Mouse (Mus musculus) liver, postnatal 0 days (tissue): Measurements from ENCODE around the gene Irf3. TPM values are rescaled to one million over a fixed set of nuclear protein-coding genes. Genes with fewer than 3 reads are reported as not detected.

Experiments used
- ATAC-seq: fragments of 200-750 bp; cut with Nextera tagmentation; 2 replicates; pipeline ENCODE4 v1.8.0; 2017; ENCODE audit warnings: mild to moderate bottlenecking, moderate library complexity
- DNase-seq: peaks from one replicate; pipeline ENCODE4 v3.0.0-alpha.2; 2016
- H3K27ac ChIP-seq: fragments of 300-500 bp; sonication (generic); 2 replicates; pipeline ENCODE4 v1.5.1; 2014; ENCODE audit warnings: antibody characterized with exemption, moderate library complexity, mild to moderate bottlenecking, low read depth
- H3K27me3 ChIP-seq: fragments of 300-500 bp; sonication (generic); 2 replicates; pipeline ENCODE4 v1.6.1; 2014; ENCODE audit warnings: low read length, control low read depth, mixed read lengths; ENCODE audit not compliant: insufficient read depth
- H3K36me3 ChIP-seq: fragments of 300-500 bp; sonication (generic); replicated peaks from 2 replicates; pipeline ENCODE4 v1.6.1; 2014; ENCODE audit warnings: mild to moderate bottlenecking, control low read depth, low read length, moderate library complexity, mixed read lengths; ENCODE audit not compliant: insufficient read depth
- H3K4me1 ChIP-seq: fragments of 300-500 bp; sonication (generic); 2 replicates; pipeline ENCODE4 v1.6.1; 2014; ENCODE audit warnings: antibody characterized with exemption, mild to moderate bottlenecking, control low read depth; ENCODE audit not compliant: insufficient read depth
- H3K4me2 ChIP-seq: fragments of 300-500 bp; sonication (generic); 2 replicates; pipeline ENCODE4 v1.6.1; 2014; ENCODE audit warnings: low read depth, mild to moderate bottlenecking, low read length, moderate library complexity, mixed read lengths
- H3K4me3 ChIP-seq: fragments of 300-500 bp; sonication (generic); 2 replicates; pipeline ENCODE4 v1.5.1; 2014; ENCODE audit warnings: low read depth, low read length
- H3K9ac ChIP-seq: fragments of 300-500 bp; sonication (generic); replicated peaks from 2 replicates; pipeline ENCODE4 v1.6.1; 2014; ENCODE audit warnings: mild to moderate bottlenecking, moderate library complexity
- H3K9me3 ChIP-seq: fragments of 300-500 bp; sonication (generic); 2 replicates; pipeline ENCODE4 v1.6.1; 2016; ENCODE audit warnings: mild to moderate bottlenecking, control low read depth, low read length, mixed read lengths
- CTCF ChIP-seq: sonication (generic); IDR thresholded peaks from 2 replicates; pipeline ENCODE4 v1.5.1; 2016; ENCODE audit warnings: antibody characterized with exemption, low read depth
- EP300 ChIP-seq: IDR thresholded peaks from 2 replicates; pipeline ENCODE4 v1.6.1; 2016; ENCODE audit warnings: antibody characterized with exemption, low read depth, mild to moderate bottlenecking
- WGBS: fragments of 180-500 bp; shearing (Covaris S2); extraction: QIAGEN DNeasy Blood & Tissue Kit; methylation state at CpG from one replicate; pipeline ENCODE4 v1.1.7; 2014; ENCODE audit not compliant: insufficient replicate concordance; 5-methylcytosine and 5-hydroxymethylcytosine counted together
- polyA plus RNA-seq: library from polyadenylated mRNA; unstranded; fragments of >200 nt; fragmentation: Nextera tagmentation; extraction: Ambion mirVana; gene quantifications from 2 replicates; pipeline ENCODE4 v1.2.1, GENCODE M21; 2015

Irf3 gene
- polyA plus RNA-seq, 1 experiment from 2014 or later = 35.9 TPM

- WGBS = 23% methylated on average over 6 of the region's 6 CpGs
- Histone ChIP-seq H3K9ac (no peak overlapping the region), H3K4me1 (peaks cover 11% of the 10 kb centered on the region), H3K4me3 (no peak overlapping the region), H3K9me3 (no peaks in the 10 kb centered on the region), H3K4me2 (no peak overlapping the region), H3K36me3 (peaks cover 30% of the 10 kb centered on the region), H3K27ac (0 out of 2 replicates have a peak overlapping the region, but pooled peaks have one; percentile 11), H3K27me3 (no peaks in the 10 kb centered on the region)
- TF ChIP-seq EP300 (no peak), CTCF (peak; percentile 98)
- ATAC-seq = no peak
- DNase-seq = peak; percentile 91
Observed at GRCm38 (mm10) chr7:44983085-44983484, 14.4 kb upstream of the Irf3 start.

- WGBS = 75% methylated on average over 7 of the region's 7 CpGs
- Histone ChIP-seq H3K4me2 (0 out of 2 replicates have a peak overlapping the region, but pooled peaks have one; percentile 97), H3K36me3 (peaks cover 29% of the 10 kb centered on the region), H3K27ac (no peak overlapping the region; the same call in 1 of the 2 replicates), H3K4me3 (no peak overlapping the region), H3K9me3 (no peaks in the 10 kb centered on the region), H3K9ac (no peak overlapping the region), H3K4me1 (peaks cover 19% of the 10 kb centered on the region), H3K27me3 (no peaks in the 10 kb centered on the region)
- ATAC-seq (no peak), DNase-seq (no peak)
- TF ChIP-seq EP300 = no peak
Observed at GRCm38 (mm10) chr7:44983944-44984832, 13.3 kb upstream of the Irf3 start.

GRCm38 (mm10) chr7:44984833-44985164 is 12.6 kb upstream of the Irf3 start:
- 52% methylated on average over 3 of the region's 3 CpGs for WGBS
- H3K36me3 ChIP-seq = peaks cover 24% of the 10 kb centered on the region
- ATAC-seq (no peak), DNase-seq (no peak)
- TF ChIP-seq EP300 = no peak
- no peak for TF ChIP-seq CTCF
- no peak overlapping the region; the same call in 1 of the 2 replicates for H3K27ac ChIP-seq
- no peak overlapping the region for H3K4me3 ChIP-seq
- peak overlapping the region; percentile 97 for H3K4me2 ChIP-seq
- H3K9me3 ChIP-seq = no peaks in the 10 kb centered on the region
- H3K4me1 ChIP-seq = peaks cover 20% of the 10 kb centered on the region
- no peak overlapping the region for H3K9ac ChIP-seq
- H3K27me3 ChIP-seq = no peaks in the 10 kb centered on the region

- 1% methylated on average over 40 of the region's 45 CpGs for WGBS
- H3K4me3 ChIP-seq = peak overlapping the region; percentile 87
- peaks cover 15% of the 10 kb centered on the region for H3K36me3 ChIP-seq
- H3K9ac ChIP-seq = peak overlapping the region; percentile 90
- ATAC-seq (no peak), DNase-seq (peak; percentile 76)
- no peak for TF ChIP-seq EP300
- TF ChIP-seq CTCF = peak; percentile 53
- peak overlapping the region; percentile 97 for H3K4me2 ChIP-seq
- H3K9me3 ChIP-seq = no peaks in the 10 kb centered on the region
- peaks cover 20% of the 10 kb centered on the region for H3K4me1 ChIP-seq
- no peaks in the 10 kb centered on the region for H3K27me3 ChIP-seq
- peak overlapping the region; percentile 91 for H3K27ac ChIP-seq
Observed at GRCm38 (mm10) chr7:44985595-44986191, 11.8 kb upstream of the Irf3 start.

- Histone ChIP-seq H3K27ac (peak within 1 kb of the TSS; percentile 91), H3K9ac (peak within 1 kb of the TSS; percentile 90), H3K4me3 (peak within 1 kb of the TSS; percentile 87), H3K9me3 (no peaks in the 10 kb centered on the region), H3K4me2 (peak within 1 kb of the TSS; percentile 97), H3K27me3 (no peaks in the 10 kb centered on the region), H3K4me1 (peaks cover 20% of the 10 kb centered on the region), H3K36me3 (peaks cover 15% of the 10 kb centered on the region)
- DNase-seq = peak; percentile 96
- ATAC-seq = peak; percentile 94
- WGBS = 2% methylated on average over 42 of the region's 42 CpGs
- no peak for TF ChIP-seq CTCF
- TF ChIP-seq EP300 = peak; percentile 67; the same call in 1 of the 2 replicates
Observed at GRCm38 (mm10) chr7:44986192-44986878, 11.1 kb upstream of the Irf3 start, which contains the start of gene Prmt1. Gene Prmt1 (minus strand): TSS chr7:44986568.
